Mouse (Mus musculus) embryonic facial prominence, embryonic 12.5 days (tissue): ENCODE measurements at regions not wholly inside any gene's neighbourhood (a gene's known extent, or its start where the extent isn't known, plus 50 kb on each side); places are given as distances from the start of the nearest gene placed in this dataset.

Experiments used
- ATAC-seq: fragments of 200-750 bp; cut with Nextera tagmentation; 2 replicates; pipeline ENCODE4 v1.8.0; 2017; ENCODE audit not compliant: insufficient number of reproducible peaks, insufficient read depth, low FRiP score, low TSS enrichment
- H3K27ac ChIP-seq: fragments of 300-500 bp; sonication (generic); 2 replicates; pipeline ENCODE4 v1.5.1; 2016; ENCODE audit warnings: mild to moderate bottlenecking
- H3K27me3 ChIP-seq: fragments of 300-500 bp; sonication (generic); 2 replicates; pipeline ENCODE4 v1.6.1; 2016; ENCODE audit warnings: mild to moderate bottlenecking, moderate library complexity
- H3K36me3 ChIP-seq: fragments of 300-500 bp; sonication (generic); 2 replicates; pipeline ENCODE4 v1.6.1; 2016; ENCODE audit warnings: mild to moderate bottlenecking
- H3K4me1 ChIP-seq: fragments of 300-500 bp; sonication (generic); 2 replicates; pipeline ENCODE4 v1.6.1; 2016
- H3K4me2 ChIP-seq: fragments of 300-500 bp; sonication (generic); replicated peaks from 2 replicates; pipeline ENCODE4 v1.6.1; 2016; ENCODE audit warnings: mild to moderate bottlenecking, moderate library complexity
- H3K4me3 ChIP-seq: fragments of 300-500 bp; sonication (generic); 2 replicates; pipeline ENCODE4 v1.5.1; 2016; ENCODE audit warnings: mild to moderate bottlenecking
- H3K9ac ChIP-seq: fragments of 300-500 bp; sonication (generic); 2 replicates; pipeline ENCODE4 v1.6.1; 2016; ENCODE audit warnings: mild to moderate bottlenecking, moderate library complexity
- H3K9me3 ChIP-seq: fragments of 300-500 bp; sonication (generic); 2 replicates; pipeline ENCODE4 v1.6.1; 2016; ENCODE audit warnings: mild to moderate bottlenecking, moderate library complexity
- WGBS: fragments of 180-500 bp; shearing (Covaris S2); methylation state at CpG from one replicate; pipeline ENCODE4 v1.1.7; 2016; 5-methylcytosine and 5-hydroxymethylcytosine counted together

GRCm38 (mm10) chr10:25857954-25858616 is 220.0 kb upstream of the Gm9767 start:
- no peak overlapping the region for H3K4me3 ChIP-seq
- ATAC-seq: no peak
- no peak overlapping the region for H3K4me2 ChIP-seq
- no peaks in the 10 kb centered on the region for H3K27me3 ChIP-seq
- H3K36me3 ChIP-seq: no peaks in the 10 kb centered on the region
- no peaks in the 10 kb centered on the region for H3K9me3 ChIP-seq
- H3K27ac ChIP-seq: no peak overlapping the region
- WGBS: 70% methylated on average over 10 of the region's 10 CpGs
- H3K4me1 ChIP-seq: no peaks in the 10 kb centered on the region
- no peak overlapping the region for H3K9ac ChIP-seq

GRCm38 (mm10) chr10:25844348-25844747 is 233.7 kb upstream of the Gm9767 start:
- H3K4me2 ChIP-seq: no peak overlapping the region
- H3K9ac ChIP-seq: no peak overlapping the region
- no peaks in the 10 kb centered on the region for H3K4me1 ChIP-seq
- H3K4me3 ChIP-seq: no peak overlapping the region
- H3K9me3 ChIP-seq: no peaks in the 10 kb centered on the region
- ATAC-seq: no peak
- H3K27me3 ChIP-seq: no peaks in the 10 kb centered on the region
- no peaks in the 10 kb centered on the region for H3K36me3 ChIP-seq
- no peak overlapping the region for H3K27ac ChIP-seq

GRCm38 (mm10) chr10:25829275-25829674 is 248.8 kb upstream of the Gm9767 start:
- H3K9me3 ChIP-seq: no peaks in the 10 kb centered on the region
- no peak overlapping the region for H3K27ac ChIP-seq
- H3K27me3 ChIP-seq: no peaks in the 10 kb centered on the region
- ATAC-seq: no peak
- H3K4me2 ChIP-seq: no peak overlapping the region
- no peak overlapping the region for H3K9ac ChIP-seq
- no peaks in the 10 kb centered on the region for H3K36me3 ChIP-seq
- 77% methylated on average over 2 of the region's 2 CpGs for WGBS
- no peaks in the 10 kb centered on the region for H3K4me1 ChIP-seq
- no peak overlapping the region for H3K4me3 ChIP-seq

GRCm38 (mm10) chr10:25804223-25804622 is 268.2 kb upstream of the Smlr1 start:
- Histone ChIP-seq H3K9ac (no peak overlapping the region), H3K27me3 (no peaks in the 10 kb centered on the region), H3K4me3 (no peak overlapping the region), H3K9me3 (no peaks in the 10 kb centered on the region), H3K4me1 (no peaks in the 10 kb centered on the region), H3K27ac (no peak overlapping the region), H3K4me2 (no peak overlapping the region), H3K36me3 (no peaks in the 10 kb centered on the region)
- no peak for ATAC-seq
- WGBS: 67% methylated on average over 3 of the region's 3 CpGs

- H3K27me3 ChIP-seq: no peaks in the 10 kb centered on the region
Measured at GRCm38 (mm10) chr10:25801499-25801898, 265.4 kb upstream of the Smlr1 start.

GRCm38 (mm10) chr10:25798881-25799280 is 262.8 kb upstream of the Smlr1 start:
- Histone ChIP-seq H3K9me3 (no peaks in the 10 kb centered on the region), H3K27ac (no peak overlapping the region), H3K4me2 (no peak overlapping the region), H3K36me3 (no peaks in the 10 kb centered on the region), H3K27me3 (no peaks in the 10 kb centered on the region), H3K9ac (no peak overlapping the region), H3K4me1 (no peaks in the 10 kb centered on the region), H3K4me3 (no peak overlapping the region)
- WGBS: 91% methylated on average over 2 of the region's 2 CpGs
- ATAC-seq: no peak

More at GRCm38 (mm10) chr10:25801499-25801898, 265.4 kb upstream of the Smlr1 start:
- Histone ChIP-seq H3K4me3 (no peak overlapping the region), H3K36me3 (no peaks in the 10 kb centered on the region), H3K4me1 (no peaks in the 10 kb centered on the region), H3K9ac (no peak overlapping the region), H3K4me2 (no peak overlapping the region), H3K27ac (no peak overlapping the region), H3K9me3 (no peaks in the 10 kb centered on the region)
- 67% methylated on average over 2 of the region's 2 CpGs for WGBS
- ATAC-seq: no peak

- 59% methylated on average over 3 of the region's 3 CpGs for WGBS
- H3K4me2 ChIP-seq: no peak overlapping the region
- H3K9ac ChIP-seq: no peak overlapping the region
- H3K4me1 ChIP-seq: no peaks in the 10 kb centered on the region
- H3K27me3 ChIP-seq: no peaks in the 10 kb centered on the region
- no peak overlapping the region for H3K27ac ChIP-seq
- no peaks in the 10 kb centered on the region for H3K9me3 ChIP-seq
- no peak overlapping the region for H3K4me3 ChIP-seq
- no peaks in the 10 kb centered on the region for H3K36me3 ChIP-seq
- no peak for ATAC-seq
Measured at GRCm38 (mm10) chr10:25790363-25790821, 254.3 kb upstream of the Smlr1 start.

GRCm38 (mm10) chr10:25788660-25789059 is 252.6 kb upstream of the Smlr1 start:
- no peak for ATAC-seq
- Histone ChIP-seq H3K4me2 (no peak overlapping the region), H3K9ac (no peak overlapping the region), H3K27ac (no peak overlapping the region), H3K4me1 (no peaks in the 10 kb centered on the region), H3K4me3 (no peak overlapping the region), H3K9me3 (no peaks in the 10 kb centered on the region), H3K36me3 (no peaks in the 10 kb centered on the region), H3K27me3 (no peaks in the 10 kb centered on the region)
- 78% methylated on average over 6 of the region's 6 CpGs for WGBS

GRCm38 (mm10) chr10:25788004-25788403 is 251.9 kb upstream of the Smlr1 start:
- WGBS: 76% methylated on average over 4 of the region's 4 CpGs
- H3K4me1 ChIP-seq: no peaks in the 10 kb centered on the region
- no peak overlapping the region for H3K27ac ChIP-seq
- H3K4me2 ChIP-seq: no peak overlapping the region
- no peaks in the 10 kb centered on the region for H3K36me3 ChIP-seq
- H3K9me3 ChIP-seq: no peaks in the 10 kb centered on the region
- no peak overlapping the region for H3K9ac ChIP-seq
- H3K4me3 ChIP-seq: no peak overlapping the region
- ATAC-seq: no peak
- no peaks in the 10 kb centered on the region for H3K27me3 ChIP-seq

- Histone ChIP-seq H3K4me2 (no peak overlapping the region), H3K27me3 (no peaks in the 10 kb centered on the region), H3K27ac (no peak overlapping the region), H3K36me3 (no peaks in the 10 kb centered on the region), H3K4me3 (no peak overlapping the region), H3K9me3 (no peaks in the 10 kb centered on the region), H3K9ac (no peak overlapping the region), H3K4me1 (no peaks in the 10 kb centered on the region)
- no peak for ATAC-seq
- WGBS: 36% methylated on average over 3 of the region's 3 CpGs
Measured at GRCm38 (mm10) chr10:25783861-25784260, 247.8 kb upstream of the Smlr1 start.

GRCm38 (mm10) chr10:25779476-25779875 is 243.4 kb upstream of the Smlr1 start:
- H3K27ac ChIP-seq: no peak overlapping the region
- no peaks in the 10 kb centered on the region for H3K9me3 ChIP-seq
- no peaks in the 10 kb centered on the region for H3K4me1 ChIP-seq
- no peak overlapping the region for H3K4me3 ChIP-seq
- ATAC-seq: no peak
- no peaks in the 10 kb centered on the region for H3K36me3 ChIP-seq
- WGBS: 95% methylated on average over 4 of the region's 4 CpGs
- H3K27me3 ChIP-seq: no peaks in the 10 kb centered on the region
- no peak overlapping the region for H3K9ac ChIP-seq
- H3K4me2 ChIP-seq: no peak overlapping the region

- H3K9ac ChIP-seq: no peak overlapping the region
- no peaks in the 10 kb centered on the region for H3K36me3 ChIP-seq
- no peaks in the 10 kb centered on the region for H3K9me3 ChIP-seq
- H3K4me2 ChIP-seq: no peak overlapping the region
- no peak overlapping the region for H3K4me3 ChIP-seq
- H3K27me3 ChIP-seq: no peaks in the 10 kb centered on the region
- H3K27ac ChIP-seq: no peak overlapping the region
- no peaks in the 10 kb centered on the region for H3K4me1 ChIP-seq
- 74% methylated on average over 2 of the region's 2 CpGs for WGBS
- ATAC-seq: no peak
Measured at GRCm38 (mm10) chr10:25777717-25778116, 241.7 kb upstream of the Smlr1 start.
